Mouse (Mus musculus) spleen, adult 2 months (tissue): ENCODE results near the gene Kcnq5.

Source experiments
- CTCF ChIP-seq: fragments of 200-500 bp; IDR thresholded peaks from 2 replicates; pipeline ENCODE4 v1.5.1; 2011; ENCODE audit warnings: mild to moderate bottlenecking, inconsistent platforms; ENCODE audit not compliant: insufficient read depth, insufficient read length, insufficient replicate concordance; ENCODE audit errors: extremely low read depth
- POLR2A ChIP-seq: fragments of 200-500 bp; IDR thresholded peaks from 2 replicates; pipeline ENCODE4 v1.6.1; 2011; ENCODE audit warnings: low read depth, low read length, inconsistent platforms

GRCm38 (mm10) chr1:21803751-21804476 is 157.8 kb downstream of the Kcnq5 start:
- no peak for TF ChIP-seq POLR2A
- TF ChIP-seq CTCF = no peak
